Mouse (Mus musculus): ENCODE results near the gene Tbk1. TPM values are rescaled to one million over a fixed set of nuclear protein-coding genes. Genes with fewer than 3 reads are reported as not detected.

Tbk1 gene
- polyA plus RNA-seq, 1 experiment = 0.18 TPM

DNA sequence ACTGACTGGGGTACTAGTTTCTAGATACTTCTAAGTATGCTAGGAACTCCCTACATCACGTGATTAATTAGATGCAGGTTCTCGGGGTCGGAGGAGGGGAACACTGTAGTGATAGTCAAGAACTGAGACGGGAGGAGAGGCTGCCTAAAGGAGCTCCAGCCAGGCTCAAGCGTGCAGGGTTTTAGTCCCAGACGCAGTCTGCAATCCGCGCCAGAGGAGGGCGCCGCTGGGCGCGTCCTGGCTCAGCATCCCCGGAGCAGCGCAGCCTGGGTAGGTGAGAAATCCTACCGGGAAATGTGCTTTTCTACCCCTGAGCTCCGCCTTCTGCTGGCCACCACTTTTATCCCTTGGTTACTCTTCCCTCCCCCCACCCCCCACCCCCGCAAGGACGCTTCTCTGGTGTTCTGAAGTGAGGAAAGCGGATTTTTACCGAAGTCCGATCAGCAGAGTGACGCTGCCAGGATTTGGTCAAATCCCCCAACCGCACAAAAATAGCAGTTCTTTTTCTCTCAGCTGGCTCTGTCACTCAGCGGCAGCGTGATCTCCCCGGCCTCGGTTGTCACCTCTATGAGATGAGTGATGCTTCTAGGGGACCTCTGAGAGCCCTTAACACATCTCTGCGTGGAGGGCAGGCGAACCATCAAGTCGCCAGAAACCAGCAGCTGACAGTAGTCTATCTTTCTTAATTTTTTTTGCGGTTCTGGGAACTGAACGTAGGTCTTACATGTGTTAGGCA lies 53.3 kb downstream of the Tbk1 start:
- H3K4me1 ChIP-seq (ENCODE audit: control insufficient read depth) = peaks cover 5% of the 10 kb centered on the region
- H3K9me3 ChIP-seq (ENCODE audit: control insufficient read depth, low read length) = peaks cover 4% of the 10 kb centered on the region
- no peaks in the 10 kb centered on the region for H3K36me3 ChIP-seq (ENCODE audit: control insufficient read depth)
- TF ChIP-seq GATA1 (IDR thresholded peaks at IDR 0.05; ENCODE audit: low read length) (no peak), TAL1 (IDR thresholded peaks at IDR 0.05; ENCODE audit: low read length) (no peak)
- peaks cover 19% of the 10 kb centered on the region for H3K27me3 ChIP-seq (ENCODE audit: control insufficient read depth)
- no peak overlapping the region for H3K4me3 ChIP-seq (replicated peaks)

GRCm38 (mm10) chr10:121531541-121531940 lies 55.0 kb downstream of the Tbk1 start:
- peaks cover 7% of the 10 kb centered on the region for H3K4me1 ChIP-seq (ENCODE audit: control insufficient read depth)
- H3K27me3 ChIP-seq (ENCODE audit: control insufficient read depth) = peaks cover 19% of the 10 kb centered on the region
- no peak overlapping the region for H3K4me3 ChIP-seq (replicated peaks)
- TF ChIP-seq TAL1 (IDR thresholded peaks at IDR 0.05; ENCODE audit: low read length) (no peak), GATA1 (IDR thresholded peaks at IDR 0.05; ENCODE audit: low read length) (no peak)
- H3K9me3 ChIP-seq (ENCODE audit: control insufficient read depth, low read length) = peaks cover 7% of the 10 kb centered on the region
- no peaks in the 10 kb centered on the region for H3K36me3 ChIP-seq (ENCODE audit: control insufficient read depth)

DNA sequence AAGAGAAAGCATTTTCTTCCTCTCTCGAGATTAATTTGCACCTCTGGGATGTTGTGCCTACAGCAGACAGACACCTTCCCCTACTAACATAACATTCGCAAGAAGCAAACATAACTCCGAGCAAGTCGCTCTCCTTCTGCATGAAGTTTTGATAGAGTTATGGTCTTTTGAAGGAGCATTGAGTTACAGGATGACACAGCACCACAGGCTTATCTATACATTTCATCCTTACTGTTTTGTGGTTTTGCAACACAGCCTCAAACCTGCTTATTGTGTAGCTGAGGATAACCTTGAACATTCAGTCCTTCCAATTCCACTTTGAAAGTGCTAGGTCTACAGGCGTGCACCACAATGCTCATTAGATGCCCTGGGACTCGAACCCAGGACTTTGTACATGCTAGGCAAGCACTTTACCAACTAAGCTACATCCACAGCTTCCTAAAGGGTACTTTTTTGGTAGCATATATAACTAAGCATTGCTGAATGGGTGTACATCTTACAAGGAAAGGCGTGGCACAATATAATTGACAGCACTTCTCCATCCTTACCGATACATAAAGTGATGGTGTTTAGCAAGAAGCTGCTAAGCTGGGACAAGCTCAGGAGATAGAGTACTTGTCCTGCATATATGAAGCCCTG lies 56.1 kb downstream of the Tbk1 start:
- Histone ChIP-seq H3K36me3 (ENCODE audit: control insufficient read depth) (no peaks in the 10 kb centered on the region), H3K4me1 (ENCODE audit: control insufficient read depth) (peaks cover 7% of the 10 kb centered on the region), H3K4me3 (replicated peaks) (no peak overlapping the region), H3K9me3 (ENCODE audit: control insufficient read depth, low read length) (peaks cover 7% of the 10 kb centered on the region), H3K27me3 (ENCODE audit: control insufficient read depth) (peaks cover 19% of the 10 kb centered on the region)
- no peak for TF ChIP-seq TAL1 (IDR thresholded peaks at IDR 0.05; ENCODE audit: low read length)
- TF ChIP-seq GATA1 (IDR thresholded peaks at IDR 0.05; ENCODE audit: low read length) = no peak

DNA sequence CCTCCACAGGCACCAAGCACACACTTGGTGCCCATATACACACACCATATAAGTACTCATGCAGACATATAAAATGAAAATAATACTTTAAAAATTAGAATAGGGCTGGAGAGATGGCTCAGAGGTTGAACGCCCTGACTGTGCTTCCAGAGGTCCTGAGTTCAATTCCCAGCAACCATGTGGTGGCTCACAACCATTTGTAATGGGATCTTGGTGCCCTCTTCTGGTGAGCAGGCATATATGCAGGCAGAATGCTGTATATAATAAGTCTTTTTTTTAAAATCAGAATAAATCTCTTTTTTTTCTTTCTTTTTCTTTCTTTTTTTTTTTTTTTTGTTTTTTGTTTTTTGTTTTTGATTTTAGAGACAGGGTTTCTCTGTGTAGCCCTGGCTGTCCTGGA lies 57.3 kb downstream of the Tbk1 start:
- Histone ChIP-seq H3K4me3 (replicated peaks) (no peak overlapping the region), H3K9me3 (ENCODE audit: control insufficient read depth, low read length) (peaks cover 7% of the 10 kb centered on the region), H3K27me3 (ENCODE audit: control insufficient read depth) (peaks cover 17% of the 10 kb centered on the region), H3K36me3 (ENCODE audit: control insufficient read depth) (no peaks in the 10 kb centered on the region), H3K4me1 (ENCODE audit: control insufficient read depth) (peaks cover 7% of the 10 kb centered on the region)
- TF ChIP-seq GATA1 (IDR thresholded peaks at IDR 0.05; ENCODE audit: low read length) (no peak), TAL1 (IDR thresholded peaks at IDR 0.05; ENCODE audit: low read length) (no peak)

DNA sequence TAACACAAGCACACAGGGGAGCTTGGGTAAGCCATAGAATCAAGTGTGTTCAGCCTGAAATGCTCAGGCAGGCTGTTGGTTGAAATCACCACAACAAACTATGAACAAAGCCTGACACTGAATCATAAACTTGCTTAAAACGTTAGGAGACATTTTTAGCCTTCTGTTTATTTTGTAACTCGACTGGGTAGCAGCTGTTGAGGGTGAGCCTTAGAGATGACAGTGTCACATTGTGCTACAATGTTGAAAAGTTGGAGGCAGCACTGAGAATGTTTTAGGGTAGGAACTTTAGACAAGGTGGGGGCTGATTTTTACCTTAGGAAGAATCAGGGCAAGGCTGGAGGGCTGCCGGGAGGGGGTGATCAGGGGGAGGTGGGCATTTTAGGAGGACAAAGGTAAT lies 58.1 kb downstream of the Tbk1 start:
- no peak for TF ChIP-seq GATA1 (IDR thresholded peaks at IDR 0.05; ENCODE audit: low read length)
- H3K27me3 ChIP-seq (ENCODE audit: control insufficient read depth) = peaks cover 15% of the 10 kb centered on the region
- no peaks in the 10 kb centered on the region for H3K36me3 ChIP-seq (ENCODE audit: control insufficient read depth)

DNA sequence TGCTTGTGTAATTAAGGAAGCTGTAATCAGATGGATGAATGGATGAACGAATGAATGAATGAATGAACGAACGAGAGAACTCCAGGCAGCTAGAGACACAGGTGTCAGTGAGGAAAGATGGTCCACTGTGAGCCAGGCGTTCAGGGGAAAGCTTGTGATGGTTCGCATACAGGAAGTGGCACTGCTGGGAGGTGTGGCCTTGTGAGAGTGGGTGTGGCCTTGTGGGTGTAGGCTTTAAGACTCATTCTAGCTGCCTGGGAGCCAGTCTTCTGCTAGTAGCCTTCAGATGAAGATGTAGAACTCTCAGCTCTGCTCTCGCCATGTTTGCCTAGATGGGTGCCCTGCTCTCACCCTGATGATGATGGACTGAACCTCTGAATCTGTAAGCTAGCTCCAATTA lies 59.5 kb downstream of the Tbk1 start:
- Histone ChIP-seq H3K27me3 (ENCODE audit: control insufficient read depth) (peaks cover 2% of the 10 kb centered on the region), H3K36me3 (ENCODE audit: control insufficient read depth) (no peaks in the 10 kb centered on the region), H3K4me3 (replicated peaks) (no peak overlapping the region), H3K9me3 (ENCODE audit: control insufficient read depth, low read length) (peaks cover 7% of the 10 kb centered on the region), H3K4me1 (ENCODE audit: control insufficient read depth) (peaks cover 2% of the 10 kb centered on the region)
- TF ChIP-seq GATA1 (IDR thresholded peaks at IDR 0.05; ENCODE audit: low read length) = no peak
- no peak for TF ChIP-seq TAL1 (IDR thresholded peaks at IDR 0.05; ENCODE audit: low read length)

More for the DNA sequence above, 58.1 kb downstream of the Tbk1 start:
- Histone ChIP-seq H3K4me3 (replicated peaks) (no peak overlapping the region), H3K4me1 (ENCODE audit: control insufficient read depth) (peaks cover 7% of the 10 kb centered on the region), H3K9me3 (ENCODE audit: control insufficient read depth, low read length) (peaks cover 7% of the 10 kb centered on the region)

DNA sequence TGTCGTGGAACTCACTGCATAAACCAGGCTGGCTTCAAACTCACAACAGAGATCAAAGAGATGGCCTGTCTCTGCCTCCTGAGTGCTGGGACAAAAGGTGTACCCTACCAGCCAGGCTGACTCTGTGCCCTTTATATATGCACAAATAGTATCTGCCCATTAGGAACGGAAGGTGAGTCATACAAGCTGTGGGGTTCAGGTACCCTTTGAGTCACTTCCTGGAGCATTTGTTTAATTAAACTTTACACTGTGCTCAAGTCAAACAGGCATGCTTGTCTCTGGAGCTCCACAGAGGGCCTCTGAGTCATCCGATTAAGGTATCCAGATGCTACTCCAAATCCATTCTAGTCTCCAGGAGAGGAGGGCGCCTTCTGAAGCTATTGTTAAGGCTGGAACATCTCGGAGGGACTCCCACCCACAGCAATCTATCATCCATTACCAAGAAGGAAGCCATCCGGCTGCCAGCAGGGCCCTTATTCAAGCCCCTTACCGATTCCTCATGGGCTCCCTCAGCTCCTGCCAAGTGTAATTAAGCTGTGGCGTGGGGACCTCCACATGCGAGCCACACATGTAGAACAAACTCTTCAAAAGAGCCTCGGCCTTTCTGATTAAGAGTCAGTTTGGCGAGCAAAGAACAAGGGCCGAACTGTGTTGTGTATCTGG lies 65.5 kb downstream of the Tbk1 start:
- H3K9me3 ChIP-seq (ENCODE audit: control insufficient read depth, low read length) = no peaks in the 10 kb centered on the region
- no peaks in the 10 kb centered on the region for H3K27me3 ChIP-seq (ENCODE audit: control insufficient read depth)

DNA sequence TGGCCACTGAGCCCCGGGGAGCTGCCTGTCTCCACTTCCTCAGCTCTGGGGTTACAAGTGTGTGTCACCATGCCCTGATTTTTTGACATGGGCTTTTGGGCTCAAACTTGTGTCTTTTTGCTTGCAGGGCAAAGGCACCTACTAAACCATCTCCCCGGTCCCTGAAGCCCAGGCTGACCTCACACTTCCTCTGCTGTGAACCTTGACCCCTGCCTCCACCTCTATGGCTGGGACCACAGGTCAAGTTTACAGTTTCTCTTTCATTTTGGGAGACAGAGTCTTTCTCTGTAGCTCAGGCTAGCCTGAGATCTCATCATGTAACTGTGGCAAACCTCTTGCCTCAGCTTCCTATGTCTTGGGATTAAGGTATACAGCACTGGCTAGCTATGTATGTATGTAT lies 66.9 kb downstream of the Tbk1 start:
- Histone ChIP-seq H3K9me3 (ENCODE audit: control insufficient read depth, low read length) (no peaks in the 10 kb centered on the region), H3K36me3 (ENCODE audit: control insufficient read depth) (no peaks in the 10 kb centered on the region; the same call in 1 of the 2 replicates), H3K4me1 (ENCODE audit: control insufficient read depth) (peaks cover 4% of the 10 kb centered on the region), H3K27me3 (ENCODE audit: control insufficient read depth) (no peaks in the 10 kb centered on the region), H3K4me3 (replicated peaks) (no peak overlapping the region)
- TF ChIP-seq GATA1 (IDR thresholded peaks at IDR 0.05; ENCODE audit: low read length) (no peak), TAL1 (IDR thresholded peaks at IDR 0.05; ENCODE audit: low read length) (no peak)

More for the DNA sequence above, 65.5 kb downstream of the Tbk1 start:
- TF ChIP-seq GATA1 (IDR thresholded peaks at IDR 0.05; ENCODE audit: low read length) (no peak), TAL1 (IDR thresholded peaks at IDR 0.05; ENCODE audit: low read length) (no peak)
- Histone ChIP-seq H3K4me1 (ENCODE audit: control insufficient read depth) (peaks cover 2% of the 10 kb centered on the region), H3K36me3 (ENCODE audit: control insufficient read depth) (no peaks in the 10 kb centered on the region), H3K4me3 (replicated peaks) (no peak overlapping the region)

DNA sequence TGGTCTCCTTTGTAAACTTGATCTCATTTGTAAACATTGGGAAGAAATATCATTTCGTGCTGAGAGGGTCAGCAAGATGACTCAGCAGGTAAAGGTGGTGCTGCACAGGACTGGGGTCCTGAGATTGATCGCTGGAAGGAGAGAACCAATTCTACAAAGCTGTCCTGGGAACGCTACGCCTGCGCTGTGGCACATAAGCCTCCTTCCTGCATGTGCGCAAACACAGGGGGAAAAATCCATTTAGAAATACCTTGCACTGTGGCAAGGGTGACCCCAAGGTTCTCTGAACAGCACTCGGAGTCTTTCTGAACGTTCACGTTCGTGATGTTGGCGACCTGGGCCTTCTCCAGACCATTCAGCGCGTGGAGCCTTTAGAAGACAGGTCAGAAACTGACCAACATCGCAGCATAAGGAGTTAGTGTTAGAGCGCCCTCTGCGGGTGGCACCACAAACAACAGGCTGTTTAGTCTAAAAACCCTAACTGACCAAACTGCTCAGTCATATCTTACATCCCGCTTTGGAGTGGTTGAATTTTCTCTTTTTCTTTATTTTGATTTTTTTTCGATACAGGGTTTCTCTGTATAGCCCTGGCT lies 70.5 kb downstream of the Tbk1 start:
- Histone ChIP-seq H3K4me3 (replicated peaks) (no peak overlapping the region), H3K27me3 (ENCODE audit: control insufficient read depth) (no peaks in the 10 kb centered on the region), H3K9me3 (ENCODE audit: control insufficient read depth, low read length) (no peaks in the 10 kb centered on the region), H3K36me3 (ENCODE audit: control insufficient read depth) (no peaks in the 10 kb centered on the region; the same call in 1 of the 2 replicates), H3K4me1 (ENCODE audit: control insufficient read depth) (peaks cover 4% of the 10 kb centered on the region)
- TF ChIP-seq TAL1 (IDR thresholded peaks at IDR 0.05; ENCODE audit: low read length) = no peak
- no peak for TF ChIP-seq GATA1 (IDR thresholded peaks at IDR 0.05; ENCODE audit: low read length)
